Mouse (Mus musculus) liver, embryonic 11.5 days (tissue): Measurements from ENCODE around the gene Coq7. TPM values are rescaled to one million over a fixed set of nuclear protein-coding genes. Genes with fewer than 3 reads are reported as not detected.

Experiments used
- ATAC-seq: fragments of 200-750 bp; cut with Nextera tagmentation; replicated peaks from 2 replicates; pipeline ENCODE4 v1.8.0; 2017; ENCODE audit warnings: moderate number of reproducible peaks, mild to moderate bottlenecking, moderate TSS enrichment, moderate library complexity; ENCODE audit not compliant: low FRiP score
- DNase-seq: peaks from one replicate; pipeline ENCODE4 v3.0.0-alpha.2; 2017; ENCODE audit warnings: low spot score
- H3K27ac ChIP-seq: fragments of 300-500 bp; sonication (generic); 2 replicates; pipeline ENCODE4 v1.5.1; 2014; ENCODE audit warnings: mild to moderate bottlenecking, low read depth, low read length, control low read depth
- H3K27me3 ChIP-seq: fragments of 300-500 bp; sonication (generic); replicated peaks from 2 replicates; pipeline ENCODE4 v1.6.1; 2014; ENCODE audit warnings: low read length, mixed read lengths; ENCODE audit not compliant: control insufficient read depth, insufficient read depth
- H3K36me3 ChIP-seq: fragments of 300-500 bp; sonication (generic); 2 replicates; pipeline ENCODE4 v1.6.1; 2014; ENCODE audit warnings: mild to moderate bottlenecking, low read length, moderate library complexity, mixed read lengths; ENCODE audit not compliant: control insufficient read depth, insufficient read depth
- H3K4me1 ChIP-seq: fragments of 300-500 bp; sonication (generic); replicated peaks from 2 replicates; pipeline ENCODE4 v1.6.1; 2014; ENCODE audit warnings: low read length, mixed read lengths; ENCODE audit not compliant: control insufficient read depth, insufficient read depth
- H3K4me2 ChIP-seq: fragments of 300-500 bp; sonication (generic); 2 replicates; pipeline ENCODE4 v1.6.1; 2014; ENCODE audit warnings: mild to moderate bottlenecking, control low read depth, moderate library complexity
- H3K4me3 ChIP-seq: fragments of 300-500 bp; sonication (generic); 2 replicates; pipeline ENCODE4 v1.5.1; 2014; ENCODE audit warnings: low read depth, low read length, control low read depth
- H3K9ac ChIP-seq: fragments of 300-500 bp; sonication (generic); 2 replicates; pipeline ENCODE4 v1.6.1; 2014; ENCODE audit warnings: low read depth, low read length, control low read depth
- H3K9me3 ChIP-seq: fragments of 300-500 bp; sonication (generic); 2 replicates; pipeline ENCODE4 v1.6.1; 2016; ENCODE audit warnings: low read length, inconsistent platforms, mixed read lengths; ENCODE audit not compliant: control insufficient read depth
- WGBS: fragments of 180-500 bp; shearing (Covaris S2); extraction: QIAGEN DNeasy Blood & Tissue Kit; methylation state at CpG from one replicate; pipeline ENCODE4 v1.1.7; 2014; 5-methylcytosine and 5-hydroxymethylcytosine counted together
- polyA plus RNA-seq: library from polyadenylated mRNA; unstranded; fragments of >200 nt; fragmentation: Nextera tagmentation; extraction: Ambion mirVana; gene quantifications from 2 replicates; pipeline ENCODE4 v1.2.1, GENCODE M21; 2014

Coq7 gene
- polyA plus RNA-seq, 1 experiment from 2014 or later = 114 TPM

DNA sequence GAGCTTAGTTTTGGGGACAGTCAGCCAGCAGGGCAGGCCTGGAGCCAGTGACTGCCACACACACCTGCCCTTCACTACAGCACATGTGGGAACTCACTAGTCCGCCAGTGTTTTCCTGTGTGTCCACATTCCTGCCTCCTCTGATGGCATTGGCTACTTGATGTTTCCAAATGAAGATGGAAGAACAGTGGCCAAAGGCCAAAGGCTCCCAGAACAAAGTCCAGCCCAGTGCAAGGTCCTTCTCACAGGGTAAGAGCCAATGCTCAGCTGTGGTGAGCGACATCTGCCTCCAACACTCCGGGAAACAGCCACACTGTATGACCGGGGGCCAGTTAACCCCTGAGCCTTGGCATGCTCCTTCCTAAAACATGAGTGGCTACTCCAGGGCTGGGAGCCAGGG lies 11.0 kb upstream of the Coq7 start:
- Histone ChIP-seq H3K4me1 (no peaks in the 10 kb centered on the region), H3K4me3 (no peak overlapping the region), H3K36me3 (no peaks in the 10 kb centered on the region), H3K9me3 (no peaks in the 10 kb centered on the region), H3K9ac (no peak overlapping the region), H3K27ac (no peak overlapping the region), H3K27me3 (no peaks in the 10 kb centered on the region), H3K4me2 (no peak overlapping the region)
- 85% methylated on average over 4 of the region's 4 CpGs for WGBS
- DNase-seq (no peak), ATAC-seq (no peak)

DNA sequence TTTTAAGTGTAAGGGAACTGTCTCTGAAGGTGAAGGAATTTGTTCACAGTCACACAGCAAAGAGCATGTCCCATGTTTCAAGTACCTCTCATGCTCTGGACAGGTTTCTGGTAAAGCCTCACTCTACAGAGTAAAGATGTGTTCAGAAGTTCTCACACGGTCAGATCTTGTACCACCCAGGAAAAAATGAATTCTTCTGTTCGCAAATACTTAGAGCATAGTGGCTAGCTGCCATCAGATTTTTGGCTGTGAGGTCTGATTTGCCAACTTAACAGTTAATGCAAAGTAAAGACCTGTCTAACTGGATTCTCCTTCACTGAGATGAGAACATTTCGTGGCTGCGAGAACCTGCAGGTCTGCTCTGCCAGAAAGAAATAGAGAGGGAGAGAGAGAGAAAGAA lies 1.9 kb upstream of the Coq7 start:
- Histone ChIP-seq H3K4me1 (peaks cover 3% of the 10 kb centered on the region), H3K4me3 (no peak overlapping the region), H3K4me2 (no peak overlapping the region), H3K36me3 (no peaks in the 10 kb centered on the region), H3K27ac (no peak overlapping the region), H3K9ac (no peak overlapping the region), H3K9me3 (no peaks in the 10 kb centered on the region), H3K27me3 (no peaks in the 10 kb centered on the region)
- DNase-seq = no peak
- no peak for ATAC-seq
- 85% methylated on average over 4 of the region's 4 CpGs for WGBS

DNA sequence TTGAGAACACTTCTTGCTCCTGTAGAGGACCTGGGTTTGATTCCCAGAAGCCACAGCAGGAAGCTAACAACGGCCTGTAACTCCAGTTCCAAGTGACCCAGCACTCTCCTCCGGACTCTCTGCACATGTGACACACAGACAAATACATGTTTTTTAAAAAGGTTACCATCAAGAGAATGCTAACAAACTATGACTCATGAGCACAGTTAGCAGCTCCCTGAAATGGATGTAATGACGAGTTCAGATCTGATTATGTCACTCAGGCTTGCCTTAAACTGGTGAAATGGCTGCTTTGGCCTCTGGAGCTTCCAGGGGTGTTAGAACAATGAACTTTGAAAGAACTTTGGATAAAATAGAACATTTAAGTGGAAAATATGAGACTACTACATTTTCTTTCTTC lies 1.2 kb upstream of the Coq7 start:
- WGBS = 65% methylated on average over 3 of the region's 3 CpGs
- peaks cover 3% of the 10 kb centered on the region for H3K4me1 ChIP-seq
- H3K9me3 ChIP-seq = no peaks in the 10 kb centered on the region
- H3K4me2 ChIP-seq = no peak overlapping the region
- no peak overlapping the region for H3K9ac ChIP-seq
- H3K27ac ChIP-seq = no peak overlapping the region
- H3K27me3 ChIP-seq = no peaks in the 10 kb centered on the region
- ATAC-seq = no peak
- H3K4me3 ChIP-seq = no peak overlapping the region
- H3K36me3 ChIP-seq = no peaks in the 10 kb centered on the region
- no peak for DNase-seq

DNA sequence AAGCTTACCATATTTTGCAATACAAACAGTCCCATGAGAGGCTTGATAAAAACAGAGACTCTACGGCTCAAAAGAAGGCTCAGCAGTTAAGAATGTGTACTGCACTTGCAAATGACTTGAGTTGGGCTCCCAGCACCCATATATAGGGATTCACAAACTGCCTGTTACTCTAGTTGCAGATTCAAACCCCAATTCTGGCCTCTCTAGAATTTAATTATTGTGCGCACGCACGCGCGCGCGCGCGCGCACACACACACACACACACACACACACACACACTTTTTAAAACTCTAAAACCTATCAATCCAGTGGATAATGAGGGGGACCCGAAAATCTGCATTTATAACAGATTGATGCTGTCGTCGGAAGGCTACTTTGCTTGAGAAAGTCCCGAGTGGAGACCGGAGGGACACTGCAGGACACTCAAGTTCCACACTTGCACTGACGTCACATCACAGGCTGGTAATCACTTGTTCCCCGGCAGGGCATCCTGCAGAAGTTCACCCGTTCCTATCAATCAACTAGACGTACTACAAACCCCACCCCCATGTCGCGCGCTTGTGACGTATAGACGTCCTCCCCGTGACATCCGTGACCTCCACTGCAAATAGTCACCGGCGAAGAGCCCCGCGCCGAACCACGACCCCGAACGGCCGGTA lies 508 bp downstream of the Coq7 start:
- Histone ChIP-seq H3K36me3 (peaks cover 4% of the 10 kb centered on the region; the same call in 1 of the 2 replicates), H3K9ac (peak overlapping the region; percentile 70), H3K27ac (peak overlapping the region; percentile 84), H3K4me2 (peak overlapping the region; percentile 79), H3K9me3 (no peaks in the 10 kb centered on the region), H3K27me3 (no peaks in the 10 kb centered on the region), H3K4me3 (peak overlapping the region; percentile 64), H3K4me1 (peaks cover 3% of the 10 kb centered on the region)
- DNase-seq (no peak), ATAC-seq (peak; percentile 96)
- under 1% methylated on average over 36 of the region's 36 CpGs for whole genome bisulfite sequencing

DNA sequence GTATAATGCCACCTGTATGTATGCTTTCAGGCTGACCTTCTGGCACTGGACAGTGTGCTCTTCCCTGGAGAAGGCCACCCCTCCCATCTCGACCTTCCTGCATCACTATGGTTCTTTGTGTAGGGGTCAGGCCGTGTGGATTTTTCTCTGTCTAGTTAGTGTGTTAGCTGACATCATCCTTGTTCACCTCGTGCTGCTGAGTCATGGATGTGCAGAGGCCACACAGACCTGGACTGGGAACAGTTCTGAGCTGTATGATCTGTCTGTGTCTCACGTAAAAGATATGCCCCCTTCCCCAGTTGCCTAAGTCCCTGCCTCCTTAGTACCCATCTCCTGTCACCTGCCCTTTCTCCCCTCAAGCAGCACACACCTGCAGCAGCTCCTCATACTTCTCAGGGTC lies 6.2 kb downstream of the Coq7 start:
- Histone ChIP-seq H3K36me3 (peaks cover 4% of the 10 kb centered on the region; the same call in 1 of the 2 replicates), H3K4me3 (no peak overlapping the region), H3K27me3 (no peaks in the 10 kb centered on the region), H3K9me3 (no peaks in the 10 kb centered on the region), H3K4me2 (no peak overlapping the region), H3K4me1 (no peaks in the 10 kb centered on the region), H3K27ac (no peak overlapping the region), H3K9ac (no peak overlapping the region)
- WGBS = 81% methylated on average over 4 of the region's 4 CpGs
- DNase-seq = no peak
- ATAC-seq = no peak

DNA sequence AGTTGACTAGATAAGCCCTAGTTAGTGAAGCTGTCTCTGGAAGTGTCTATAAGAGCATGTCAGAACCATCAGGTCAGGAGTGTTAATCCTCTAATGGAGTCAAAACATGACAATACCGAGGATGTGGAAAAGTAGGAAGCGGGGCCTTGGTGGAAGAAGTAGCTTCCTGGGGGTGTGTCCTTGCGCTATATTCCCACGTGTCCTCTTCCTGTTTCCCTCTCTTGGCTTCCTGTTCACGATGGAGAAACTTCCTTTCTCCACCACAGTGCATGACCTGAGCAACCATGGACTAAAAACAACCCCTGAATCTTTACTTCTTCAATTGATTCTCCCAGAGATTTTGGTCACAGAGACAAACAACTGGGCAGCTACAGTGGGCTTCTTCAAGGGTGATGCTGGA lies 11.1 kb downstream of the Coq7 start:
- Histone ChIP-seq H3K9ac (no peak overlapping the region), H3K4me2 (no peak overlapping the region), H3K27me3 (no peaks in the 10 kb centered on the region), H3K4me3 (no peak overlapping the region), H3K9me3 (no peaks in the 10 kb centered on the region), H3K4me1 (0 out of 2 replicates have a peak, but pooled peaks cover 4% of the 10 kb centered on the region), H3K36me3 (no peaks in the 10 kb centered on the region; the same call in 1 of the 2 replicates), H3K27ac (no peak overlapping the region)
- ATAC-seq = no peak
- 46% methylated on average over 5 of the region's 5 CpGs for WGBS
- DNase-seq = no peak

DNA sequence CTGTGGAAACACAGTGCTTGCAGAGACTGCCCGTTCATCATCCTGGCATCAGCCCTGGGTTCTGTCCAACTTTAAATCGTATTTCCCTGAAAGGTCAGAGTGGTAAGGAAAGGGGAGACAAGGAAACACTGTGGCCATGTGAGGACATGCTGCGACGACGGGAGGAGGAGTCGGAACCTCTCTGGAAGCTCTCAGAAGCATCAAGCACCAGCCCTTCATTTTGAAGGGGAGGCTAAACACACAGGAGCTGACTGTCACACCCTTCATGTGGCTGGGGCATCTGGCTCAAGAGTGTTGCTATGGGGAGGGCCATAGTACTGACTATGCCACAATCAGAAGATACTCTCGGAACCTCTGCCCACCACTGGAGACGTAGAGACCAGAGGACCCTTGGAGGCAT lies 13.5 kb downstream of the Coq7 start:
- Histone ChIP-seq H3K36me3 (no peaks in the 10 kb centered on the region), H3K4me2 (no peak overlapping the region), H3K9ac (no peak overlapping the region), H3K27me3 (no peaks in the 10 kb centered on the region), H3K4me1 (0 out of 2 replicates have a peak, but pooled peaks cover 4% of the 10 kb centered on the region), H3K4me3 (no peak overlapping the region), H3K27ac (no peak overlapping the region), H3K9me3 (no peaks in the 10 kb centered on the region)
- DNase-seq (no peak), ATAC-seq (no peak)
- WGBS = 81% methylated on average over 8 of the region's 8 CpGs

DNA sequence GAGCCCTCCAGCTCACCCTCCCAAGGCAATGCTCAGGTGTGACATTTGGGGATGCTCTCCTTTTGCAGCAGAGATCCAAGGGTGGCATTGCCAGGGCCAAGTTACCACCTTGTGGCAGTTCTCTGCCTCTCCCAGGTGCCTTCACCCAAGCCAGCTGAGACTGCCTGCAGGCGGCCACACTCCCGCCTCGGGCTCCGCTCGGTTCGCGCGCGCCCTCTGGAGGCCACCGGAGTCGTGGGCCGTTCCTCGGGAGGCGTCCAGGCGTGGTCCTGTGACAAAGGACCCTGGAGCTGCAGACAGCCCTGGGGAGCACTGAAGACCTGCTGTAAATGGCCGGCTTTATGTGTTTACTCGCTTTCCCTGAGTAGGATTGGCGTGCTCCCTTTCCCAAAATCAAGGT lies 14.5 kb downstream of the Coq7 start:
- no peaks in the 10 kb centered on the region for H3K36me3 ChIP-seq
- H3K27me3 ChIP-seq = no peaks in the 10 kb centered on the region
- no peak overlapping the region for H3K4me3 ChIP-seq
- ATAC-seq = peak; percentile 65
- peak; percentile 74 for DNase-seq
- H3K27ac ChIP-seq = no peak overlapping the region
- no peak overlapping the region for H3K4me2 ChIP-seq
- H3K4me1 ChIP-seq = 0 out of 2 replicates have a peak, but pooled peaks cover 4% of the 10 kb centered on the region
- WGBS = 2% methylated on average over 18 of the region's 18 CpGs
- H3K9me3 ChIP-seq = no peaks in the 10 kb centered on the region
- no peak overlapping the region for H3K9ac ChIP-seq

DNA sequence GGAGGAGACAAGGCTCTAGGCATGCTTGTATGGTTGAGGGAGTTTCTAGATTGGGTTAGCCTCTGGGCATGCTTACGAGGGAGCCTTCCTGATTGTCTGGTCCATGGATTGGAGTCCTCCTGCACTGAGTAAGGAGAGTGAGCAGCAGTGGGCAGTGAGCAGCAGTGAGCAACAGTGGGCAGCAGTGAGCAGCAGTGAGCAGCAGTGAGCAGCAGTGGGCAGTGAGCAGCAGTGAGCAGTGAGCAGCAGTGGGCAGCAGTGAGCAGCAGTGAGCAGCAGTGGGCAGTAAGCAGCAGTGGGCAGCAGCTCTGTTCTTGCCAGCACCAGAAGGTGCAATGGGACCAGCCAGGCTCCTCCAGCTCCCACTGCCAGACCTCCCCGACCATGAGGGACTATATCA lies 15.3 kb downstream of the Coq7 start:
- no peak overlapping the region for H3K9ac ChIP-seq
- WGBS = 64% methylated on average over 2 of the region's 2 CpGs
- H3K4me1 ChIP-seq = 0 out of 2 replicates have a peak, but pooled peaks cover 4% of the 10 kb centered on the region
- ATAC-seq = no peak; the same call in 1 of the 2 replicates
- no peak for DNase-seq
- H3K4me2 ChIP-seq = no peak overlapping the region
- no peaks in the 10 kb centered on the region for H3K9me3 ChIP-seq
- no peak overlapping the region for H3K4me3 ChIP-seq
- no peaks in the 10 kb centered on the region for H3K36me3 ChIP-seq
- no peaks in the 10 kb centered on the region for H3K27me3 ChIP-seq
- no peak overlapping the region for H3K27ac ChIP-seq
